Mouse (Mus musculus) stomach, postnatal 0 days (tissue): ENCODE results near the gene Lpar2.
A peak's percentile ranks its signal among the peaks of the same experiment; 100 is the strongest.

Experiments used
- CTCF ChIP-seq: IDR thresholded peaks from 2 replicates; pipeline ENCODE4 v1.5.1; 2016; ENCODE audit warnings: antibody characterized with exemption, low read depth, mild to moderate bottlenecking, moderate library complexity
- EP300 ChIP-seq: optimal IDR thresholded peaks from 2 replicates; pipeline ENCODE3; 2016; ENCODE audit warnings: antibody characterized with exemption

DNA sequence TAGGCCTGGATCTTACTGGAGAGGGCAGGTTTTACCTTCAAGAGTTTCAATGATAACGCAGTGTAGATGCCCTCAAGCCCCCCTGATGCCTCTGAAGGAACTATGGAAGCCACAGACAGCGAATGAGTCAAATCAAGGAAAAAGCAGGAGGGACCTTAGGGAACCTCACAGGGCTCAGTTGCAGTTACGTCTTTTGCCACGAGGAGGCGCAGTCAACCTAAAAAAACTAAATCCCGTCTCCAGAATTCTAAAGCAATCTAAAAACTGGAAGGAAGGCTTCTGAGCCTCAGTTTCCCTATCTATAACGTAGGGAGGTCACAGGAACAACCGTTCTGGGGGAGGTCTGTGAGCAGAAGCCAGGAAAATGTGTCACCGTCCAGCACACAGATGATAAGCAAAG is 51.9 kb downstream of the Lpar2 start:
- peak; percentile 84 for TF ChIP-seq CTCF
- no peak for TF ChIP-seq EP300
